In genomic region chr5:21608311-21609304, GRCm38 (mm10) we compare ENCODE assay signal across 9 mouse cellular contexts. TPM values are rescaled to one million over a fixed set of nuclear protein-coding genes. Genes with fewer than 3 reads are reported as not detected.
DNase-seq lines count a peak whose midpoint lies in the region; ATAC-seq and TF ChIP-seq lines count a peak whose summit lies in the region.
"Had no signal": no experiment of that assay in that cellular context is flagged by ENCODE, and none has a peak within 500 bp of the region (broad histone marks: within the 10 kb centered on the region; RNA-seq: fewer than 3 reads in every experiment).

No protein-coding gene starts in this region.

- no peak for ATAC-seq in monocyte, adult 5-6 weeks (replicated peaks; ENCODE audit: insufficient number of reproducible peaks, low FRiP score, low TSS enrichment, poor library complexity, severe bottlenecking)

- peak; percentile 18 for DNase-seq in NIH3T3 (ENCODE audit: low read depth)
- DNase-seq in adrenal gland, adult 2 months, result peak; percentile 61
- DNase-seq in layer of hippocampus, postnatal 36 days, result peak; percentile 3 to 11
- no peak for DNase-seq in Muller cell, postnatal 12 days (ENCODE audit: inconsistent ontology term)
- no peak for DNase-seq in adipocyte (ENCODE audit: low spot score)
- no peak for DNase-seq in spleen, adult 18-20 months

- no peak for TF ChIP-seq POLR2A in embryonic fibroblast, embryonic 13.5 days (IDR thresholded peaks at IDR 0.05; ENCODE audit: low read depth, low read length)

- H3K4me1 ChIP-seq in embryonic fibroblast, embryonic 13.5 days (ENCODE audit: control insufficient read depth, insufficient read depth, low read length), result peaks cover 5% of the 10 kb centered on the region
- H3K4me1 ChIP-seq: liver, embryonic 15.5 days had no signal

- no peak overlapping the region for H3K4me3 ChIP-seq in embryonic fibroblast, embryonic 13.5 days (ENCODE audit: insufficient read depth, low read length)
- H3K4me3 ChIP-seq: liver, embryonic 15.5 days had no signal

- peak overlapping the region; percentile 71 for H3K27ac ChIP-seq in embryonic fibroblast, embryonic 13.5 days (ENCODE audit: insufficient read depth, low read length)
- H3K27ac ChIP-seq: liver, embryonic 15.5 days had no signal

- no peak for TF ChIP-seq CTCF in embryonic fibroblast, embryonic 13.5 days (IDR thresholded peaks at IDR 0.05; ENCODE audit: borderline replicate concordance, insufficient read depth, low read length)

RNA-seq across cellular contexts. Expression of gene Fbxl13, which starts 36.8 kb away (rescaled TPM):
- total RNA-seq in adrenal gland, adult 2 months (2021), result under 1 TPM in 1 of 2 experiments, not detected in 1; 0.20 TPM
- 0.03 and 0.06 TPM in 2 replicates for polyA plus RNA-seq in adrenal gland, adult 2 months (2012; rRNA removed)
- 0.27 TPM in 1 of 2 replicates, not detected in the other for polyA plus RNA-seq in embryonic fibroblast, embryonic 13.5 days (2011; ENCODE audit: insufficient read length, low read depth, missing spikeins)
- under 1 TPM in 1 of 2 experiments, not detected in 1; 0.28 TPM for total RNA-seq in layer of hippocampus, postnatal 36 days (2021)
- total RNA-seq in monocyte, adult 5-6 weeks (2017), result not detected in 3 replicates

RNA-seq across cellular contexts. Expression of gene Armc10, which starts 37.0 kb away (rescaled TPM):
- 10 to 100 TPM; 17.9 to 18.0 TPM for total RNA-seq in adrenal gland, adult 2 months (2021)
- polyA plus RNA-seq in adrenal gland, adult 2 months (2012; rRNA removed), result 355 and 410 TPM in 2 replicates
- 34.2 and 40.4 TPM in 2 replicates for polyA plus RNA-seq in embryonic fibroblast, embryonic 13.5 days (2011; ENCODE audit: insufficient read length, low read depth, missing spikeins)
- 10 to 100 TPM; 20.8 to 24.0 TPM for total RNA-seq in layer of hippocampus, postnatal 36 days (2021)
- 35.7 to 50.1 TPM (median 38.8 TPM) in 3 replicates for total RNA-seq in monocyte, adult 5-6 weeks (2017)

Comparison
In these comparisons a context has a peak if more than half of its experiments do, and no peak if none do; other contexts are left out.
1. DNase-seq: peak in NIH3T3 (single experiment), adrenal gland, adult 2 months (single experiment) and layer of hippocampus, postnatal 36 days (2 of 2); none in Muller cell, postnatal 12 days (single experiment), adipocyte (single experiment) and spleen, adult 18-20 months (0 of 2).